Mouse (Mus musculus): ENCODE measurements at regions not wholly inside any gene's neighbourhood (a gene's known extent, or its start where the extent isn't known, plus 50 kb on each side); places are given as distances from the start of the nearest gene placed in this dataset.

- DNase-seq (ENCODE audit: low spot score) (no peak), ATAC-seq (replicated peaks; ENCODE audit: low FRiP score) (0 out of 2 replicates have a peak, but pooled peaks have one; percentile 42)
- Histone ChIP-seq H3K9me3 (ENCODE audit: control insufficient read depth, low read length) (no peaks in the 10 kb centered on the region), H3K27ac (ENCODE audit: low read depth, low read length) (no peak overlapping the region), H3K4me1 (replicated peaks; ENCODE audit: control insufficient read depth, insufficient read depth, low read length) (no peaks in the 10 kb centered on the region), H3K4me2 (ENCODE audit: low read depth, low read length, severe bottlenecking) (no peak overlapping the region), H3K36me3 (ENCODE audit: control insufficient read depth, insufficient read depth, low read length) (no peaks in the 10 kb centered on the region), H3K9ac (ENCODE audit: low read length) (no peak overlapping the region), H3K27me3 (ENCODE audit: control insufficient read depth, insufficient read depth, low read length) (no peaks in the 10 kb centered on the region), H3K4me3 (ENCODE audit: low read depth, low read length) (no peak overlapping the region)
- 52% methylated on average over 10 of the region's 10 CpGs for WGBS
Measured at GRCm38 (mm10) chr16:61171856-61172433, 566.6 kb upstream of the Epha6 start.

- H3K27me3 ChIP-seq (ENCODE audit: control insufficient read depth, insufficient read depth, low read length) = no peaks in the 10 kb centered on the region
- no peaks in the 10 kb centered on the region for H3K36me3 ChIP-seq (ENCODE audit: control insufficient read depth, insufficient read depth, low read length)
- ATAC-seq (replicated peaks; ENCODE audit: low FRiP score) = peak; percentile 71
- H3K9ac ChIP-seq (ENCODE audit: low read length) = no peak overlapping the region
- H3K4me2 ChIP-seq (ENCODE audit: low read depth, low read length, severe bottlenecking) = no peak overlapping the region
- no peak overlapping the region for H3K27ac ChIP-seq (ENCODE audit: low read depth, low read length)
- H3K4me3 ChIP-seq (ENCODE audit: low read depth, low read length) = no peak overlapping the region
- no peaks in the 10 kb centered on the region for H3K9me3 ChIP-seq (ENCODE audit: control insufficient read depth, low read length)
- no peaks in the 10 kb centered on the region for H3K4me1 ChIP-seq (replicated peaks; ENCODE audit: control insufficient read depth, insufficient read depth, low read length)
- DNase-seq (ENCODE audit: low spot score) = no peak
Measured at GRCm38 (mm10) chr16:61138106-61138505, 532.8 kb upstream of the Epha6 start.

Data from forebrain, embryonic 11.5 days (tissue).